Mouse (Mus musculus): Measurements from ENCODE around the gene Ctsf. TPM values are rescaled to one million over a fixed set of nuclear protein-coding genes. Genes with fewer than 3 reads are reported as not detected.

The Ctsf gene
- polyA plus RNA-seq, 1 experiment from 2014 or later: 52.5 TPM

GRCm38 (mm10) chr19:4896780-4897520, 42.0 kb downstream of the Ctsf start:
- 0 out of 2 replicates have a peak, but pooled peaks cover 5% of the 10 kb centered on the region for H3K4me1 ChIP-seq (replicated peaks)
- no peak for DNase-seq (ENCODE audit: low spot score)
- H3K27ac ChIP-seq: no peak overlapping the region
- whole genome bisulfite sequencing: 57% methylated on average over 21 of the region's 21 CpGs
- peaks cover 62% of the 10 kb centered on the region for H3K36me3 ChIP-seq
- H3K27me3 ChIP-seq (ENCODE audit: insufficient read depth, poor library complexity, severe bottlenecking): no peaks in the 10 kb centered on the region
- H3K9me3 ChIP-seq: no peaks in the 10 kb centered on the region
- H3K4me3 ChIP-seq: no peak overlapping the region

DNA sequence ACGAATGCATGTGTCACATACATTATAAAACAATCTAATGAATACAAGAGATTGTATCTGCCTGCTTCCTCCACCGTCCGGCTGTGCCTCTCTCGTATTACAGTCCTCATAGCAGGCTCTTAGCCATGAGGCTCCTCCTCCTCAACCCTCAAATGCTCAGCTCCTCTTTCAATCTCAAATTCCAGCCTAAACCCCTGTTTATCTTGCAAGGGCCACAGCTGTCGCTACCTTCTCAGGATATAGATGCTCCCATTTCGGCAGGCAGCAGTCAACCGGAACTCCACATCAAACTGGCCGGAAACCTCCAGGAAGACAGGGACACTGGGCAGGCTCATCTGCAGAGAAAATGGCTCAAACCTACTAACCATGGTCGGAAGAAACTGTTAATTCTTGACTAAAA, 44.0 kb downstream of the Ctsf start:
- H3K27ac ChIP-seq: no peak overlapping the region
- no peaks in the 10 kb centered on the region for H3K27me3 ChIP-seq (ENCODE audit: insufficient read depth, poor library complexity, severe bottlenecking)
- no peak overlapping the region for H3K4me3 ChIP-seq
- H3K36me3 ChIP-seq: peaks cover 63% of the 10 kb centered on the region
- 0 out of 2 replicates have a peak, but pooled peaks cover 5% of the 10 kb centered on the region for H3K4me1 ChIP-seq (replicated peaks)
- no peak for DNase-seq (ENCODE audit: low spot score)
- WGBS: 75% methylated on average over 9 of the region's 9 CpGs
- no peaks in the 10 kb centered on the region for H3K9me3 ChIP-seq

DNA sequence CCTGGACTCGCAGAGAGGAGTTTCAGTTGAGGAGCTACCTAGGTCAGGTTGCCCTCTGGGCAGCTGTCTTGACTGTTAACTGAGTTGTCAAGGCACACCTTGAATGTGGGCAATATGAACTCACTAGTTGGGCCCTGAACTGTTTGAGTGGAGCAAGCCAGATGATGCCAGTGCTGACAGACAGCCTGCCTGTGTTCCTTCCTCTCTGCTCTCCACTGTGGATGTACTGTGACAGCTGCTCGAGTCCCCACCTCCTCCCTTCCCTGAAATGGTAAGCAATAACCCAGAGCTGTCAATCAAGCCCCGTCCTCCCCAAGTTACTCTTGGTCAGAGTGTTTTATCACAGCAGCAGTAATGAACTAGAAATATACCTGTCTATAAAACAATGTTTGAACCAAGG, 45.0 kb downstream of the Ctsf start:
- Histone ChIP-seq H3K27ac (no peak overlapping the region), H3K9me3 (no peaks in the 10 kb centered on the region), H3K4me1 (replicated peaks) (0 out of 2 replicates have a peak, but pooled peaks cover 5% of the 10 kb centered on the region), H3K27me3 (ENCODE audit: insufficient read depth, poor library complexity, severe bottlenecking) (no peaks in the 10 kb centered on the region), H3K4me3 (no peak overlapping the region), H3K36me3 (peaks cover 54% of the 10 kb centered on the region)
- DNase-seq (ENCODE audit: low spot score): no peak
- WGBS: 81% methylated on average over 3 of the region's 3 CpGs

DNA sequence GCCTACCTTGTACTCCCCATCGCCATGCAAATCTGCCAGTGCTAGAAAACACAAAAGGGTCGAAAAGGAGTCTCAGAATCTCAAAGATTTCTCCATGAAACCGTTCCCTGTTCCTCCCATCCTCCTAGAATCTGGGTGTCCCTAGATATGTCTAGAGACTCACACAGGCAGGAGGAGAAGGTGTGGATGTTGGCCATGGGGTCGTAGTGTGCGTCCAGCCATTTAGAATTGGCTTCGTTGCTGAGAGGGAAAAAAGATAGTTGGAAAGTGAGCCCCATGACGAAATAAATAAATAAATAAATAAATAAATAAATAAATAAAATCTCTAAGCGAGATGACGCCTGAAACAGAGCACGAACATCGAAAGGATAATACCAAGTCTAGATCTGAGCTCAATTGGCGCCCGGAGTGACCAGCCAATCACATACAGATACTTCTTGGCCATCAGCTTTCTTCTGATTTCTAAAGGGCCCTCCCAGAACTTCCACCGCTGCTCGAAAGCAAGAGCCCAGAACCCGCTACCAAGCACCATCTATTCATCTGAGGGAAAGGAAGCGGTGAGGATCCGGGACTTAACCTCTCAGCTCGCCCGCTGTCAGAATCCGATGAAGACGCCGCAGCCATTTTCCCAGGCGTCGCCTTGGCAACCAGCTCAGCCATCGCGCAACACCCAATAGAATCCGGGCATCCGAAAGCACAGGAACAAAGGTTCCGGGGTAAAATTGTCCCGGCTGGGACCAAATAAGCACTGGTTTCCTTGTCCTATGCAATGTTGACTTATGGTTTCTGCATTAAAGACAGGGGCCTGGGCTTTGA, 51.3 kb downstream of the Ctsf start, which contains the start of gene Bbs1:
Gene Bbs1, minus strand, starts transcription at position 650 of the 816 bp plus-strand sequence.
- Histone ChIP-seq H3K27me3 (ENCODE audit: insufficient read depth, poor library complexity, severe bottlenecking) (no peaks in the 10 kb centered on the region), H3K9me3 (no peaks in the 10 kb centered on the region), H3K36me3 (peaks cover 62% of the 10 kb centered on the region), H3K27ac (peak within 1 kb of the TSS; percentile 85), H3K4me1 (replicated peaks) (peaks cover 10% of the 10 kb centered on the region), H3K4me3 (peak within 1 kb of the TSS; percentile 69)
- WGBS: 9% methylated on average over 31 of the region's 31 CpGs
- peak; percentile 85 for DNase-seq (ENCODE audit: low spot score)

DNA sequence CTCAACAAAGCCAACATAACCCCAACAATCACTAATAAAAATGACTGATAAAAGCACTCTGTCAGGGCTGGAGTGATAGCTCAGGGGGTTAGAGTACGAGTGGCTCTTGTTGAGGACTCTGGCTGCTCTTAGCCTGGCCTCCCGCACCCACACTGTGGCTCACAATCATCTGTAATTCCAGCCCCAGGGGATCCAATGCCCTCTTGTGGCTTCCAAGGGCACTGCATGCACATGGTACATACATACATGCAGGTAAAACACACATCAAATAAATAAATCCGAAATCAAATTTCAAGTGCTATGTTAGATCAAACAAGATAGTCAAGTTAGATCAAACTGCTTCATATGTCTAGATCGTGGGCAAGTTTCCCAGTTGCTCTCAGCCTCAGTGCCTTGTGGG, 53.2 kb downstream of the Ctsf start:
- peak; percentile 29 for DNase-seq (ENCODE audit: low spot score)
- Histone ChIP-seq H3K27me3 (ENCODE audit: insufficient read depth, poor library complexity, severe bottlenecking) (no peaks in the 10 kb centered on the region), H3K4me1 (replicated peaks) (peaks cover 10% of the 10 kb centered on the region), H3K27ac (no peak overlapping the region), H3K4me3 (no peak overlapping the region), H3K36me3 (peaks cover 70% of the 10 kb centered on the region), H3K9me3 (no peaks in the 10 kb centered on the region)
- 88% methylated on average over 4 of the region's 4 CpGs for WGBS

DNA sequence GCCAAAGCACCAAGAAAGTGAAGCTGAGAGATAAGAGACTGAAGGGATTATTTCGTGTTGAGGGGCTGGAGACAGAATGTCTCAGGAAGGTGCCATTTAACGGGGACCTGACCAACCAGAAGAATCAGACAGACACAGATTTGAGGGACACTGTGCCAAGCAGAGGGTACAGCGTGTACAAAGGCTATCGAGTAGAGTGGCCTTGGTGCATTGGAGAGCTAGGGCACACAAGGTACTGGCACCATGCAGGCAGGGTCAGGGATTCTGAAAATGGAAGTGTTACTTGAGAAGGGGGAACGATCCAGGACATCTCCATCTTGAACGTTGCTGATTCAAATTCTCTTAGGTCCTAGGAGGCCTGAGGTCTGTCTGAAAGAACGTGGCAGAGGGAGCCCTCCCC, 54.4 kb downstream of the Ctsf start:
- Histone ChIP-seq H3K27ac (no peak overlapping the region), H3K27me3 (ENCODE audit: insufficient read depth, poor library complexity, severe bottlenecking) (no peaks in the 10 kb centered on the region), H3K9me3 (no peaks in the 10 kb centered on the region), H3K36me3 (peaks cover 75% of the 10 kb centered on the region), H3K4me1 (replicated peaks) (peaks cover 10% of the 10 kb centered on the region), H3K4me3 (no peak overlapping the region)
- 92% methylated on average over 7 of the region's 7 CpGs for whole genome bisulfite sequencing
- DNase-seq (ENCODE audit: low spot score): no peak

Other genes with a start within 250 kb of the Ctsf start
- 5.9 and 8.2 TPM in 2 replicates for gene Lrfn4, start 239.5 kb upstream of the Ctsf start, polyA plus RNA-seq (2016; fragmentation: Nextera tagmentation; extraction: Ambion mirVana)
- 80.0 and 81.4 TPM in 2 replicates for gene Rce1, start 229.5 kb upstream of the Ctsf start, polyA plus RNA-seq (2016; fragmentation: Nextera tagmentation; extraction: Ambion mirVana)
- 2.9 and 3.1 TPM in 2 replicates for gene Gm960, start 156.5 kb upstream of the Ctsf start, polyA plus RNA-seq (2016; fragmentation: Nextera tagmentation; extraction: Ambion mirVana)
- 12.7 and 20.6 TPM in 2 replicates for gene Sptbn2, start 144.0 kb upstream of the Ctsf start, polyA plus RNA-seq (2016; fragmentation: Nextera tagmentation; extraction: Ambion mirVana)
- gene Rbm4b, start 98.6 kb upstream of the Ctsf start, polyA plus RNA-seq (2016; fragmentation: Nextera tagmentation; extraction: Ambion mirVana): 108 and 124 TPM in 2 replicates
- 104 and 106 TPM in 2 replicates for gene Rbm4, start 61.2 kb upstream of the Ctsf start, polyA plus RNA-seq (2016; fragmentation: Nextera tagmentation; extraction: Ambion mirVana)
- 26.7 and 30.0 TPM in 2 replicates for gene Gm21992, start 43.5 kb upstream of the Ctsf start, polyA plus RNA-seq (2016; fragmentation: Nextera tagmentation; extraction: Ambion mirVana)
- 126 and 130 TPM in 2 replicates for gene Rbm14, start 43.5 kb upstream of the Ctsf start, polyA plus RNA-seq (2016; fragmentation: Nextera tagmentation; extraction: Ambion mirVana)
- 46.9 and 49.6 TPM in 2 replicates for gene Ccs, start 15.8 kb upstream of the Ctsf start, polyA plus RNA-seq (2016; fragmentation: Nextera tagmentation; extraction: Ambion mirVana)
- 0.11 and 0.33 TPM in 2 replicates for gene Ccdc87, start 15.8 kb upstream of the Ctsf start, polyA plus RNA-seq (2016; fragmentation: Nextera tagmentation; extraction: Ambion mirVana)
- 3.8 and 12.1 TPM in 2 replicates for gene Actn3, start 22.8 kb downstream of the Ctsf start, polyA plus RNA-seq (2016; fragmentation: Nextera tagmentation; extraction: Ambion mirVana)
- gene Zdhhc24, start 23.5 kb downstream of the Ctsf start, polyA plus RNA-seq (2016; fragmentation: Nextera tagmentation; extraction: Ambion mirVana): 17.6 and 19.5 TPM in 2 replicates
- gene Bbs1, start 51.5 kb downstream of the Ctsf start, polyA plus RNA-seq (2016; fragmentation: Nextera tagmentation; extraction: Ambion mirVana): 7.9 and 8.3 TPM in 2 replicates
- 204 and 218 TPM in 2 replicates for gene Dpp3, start 73.2 kb downstream of the Ctsf start, polyA plus RNA-seq (2016; fragmentation: Nextera tagmentation; extraction: Ambion mirVana)
- 2.1 and 3.7 TPM in 2 replicates for gene Peli3, start 88.0 kb downstream of the Ctsf start, polyA plus RNA-seq (2016; fragmentation: Nextera tagmentation; extraction: Ambion mirVana)
- gene Mrpl11, start 107.0 kb downstream of the Ctsf start, polyA plus RNA-seq (2016; fragmentation: Nextera tagmentation; extraction: Ambion mirVana): 157 and 163 TPM in 2 replicates
- gene Npas4, start 135.2 kb downstream of the Ctsf start, polyA plus RNA-seq (2016; fragmentation: Nextera tagmentation; extraction: Ambion mirVana): not detected in 2 replicates
- gene Slc29a2, start 168.7 kb downstream of the Ctsf start, polyA plus RNA-seq (2016; fragmentation: Nextera tagmentation; extraction: Ambion mirVana): 5.5 and 8.4 TPM in 2 replicates
- gene B4gat1, start 183.7 kb downstream of the Ctsf start, polyA plus RNA-seq (2016; fragmentation: Nextera tagmentation; extraction: Ambion mirVana): 38.8 and 41.6 TPM in 2 replicates
- gene AC124502.3, start 183.8 kb downstream of the Ctsf start, polyA plus RNA-seq (2016; fragmentation: Nextera tagmentation; extraction: Ambion mirVana): 2.4 and 3.2 TPM in 2 replicates
- gene Brms1, start 186.2 kb downstream of the Ctsf start, polyA plus RNA-seq (2016; fragmentation: Nextera tagmentation; extraction: Ambion mirVana): 86.8 and 91.8 TPM in 2 replicates
- 2.3 and 3.0 TPM in 2 replicates for gene Rin1, start 195.4 kb downstream of the Ctsf start, polyA plus RNA-seq (2016; fragmentation: Nextera tagmentation; extraction: Ambion mirVana)
- gene Cd248, start 212.9 kb downstream of the Ctsf start, polyA plus RNA-seq (2016; fragmentation: Nextera tagmentation; extraction: Ambion mirVana): 26.9 and 39.1 TPM in 2 replicates
- 1.5 and 1.8 TPM in 2 replicates for gene Tmem151a, start 230.4 kb downstream of the Ctsf start, polyA plus RNA-seq (2016; fragmentation: Nextera tagmentation; extraction: Ambion mirVana)
- gene Yif1a, start 233.4 kb downstream of the Ctsf start, polyA plus RNA-seq (2016; fragmentation: Nextera tagmentation; extraction: Ambion mirVana): 87.1 and 92.0 TPM in 2 replicates
- 42.1 and 115 TPM in 2 replicates for gene Cnih2, start 243.4 kb downstream of the Ctsf start, polyA plus RNA-seq (2016; fragmentation: Nextera tagmentation; extraction: Ambion mirVana)